Mouse (Mus musculus) CH12.LX (cell line): ENCODE results near the gene P4ha2. TPM values are rescaled to one million over a fixed set of nuclear protein-coding genes. Genes with fewer than 3 reads are reported as not detected.

Experiments
- DNase-seq: peaks from one replicate; pipeline ENCODE4 v3.0.0-alpha.2; 2013; ENCODE audit errors: extremely low read depth
- H3K27ac ChIP-seq: 2 replicates; pipeline ENCODE4 v1.5.1; 2012; ENCODE audit warnings: low read depth, mild to moderate bottlenecking, control low read depth, moderate library complexity; ENCODE audit not compliant: insufficient read depth
- H3K27me3 ChIP-seq: replicated peaks from 2 replicates; pipeline ENCODE3; 2012; ENCODE audit warnings: inconsistent platforms
- H3K36me3 ChIP-seq, 2 experiments: replicated peaks in 1 of 2; 2 replicates each; pipeline versions ENCODE3 to v1.6.1; 2012; ENCODE audit warnings: inconsistent platforms in 1 of 2, low read length in 1 of 2, mild to moderate bottlenecking in 1 of 2, mixed read lengths in 1 of 2, moderate library complexity in 1 of 2; ENCODE audit not compliant: control insufficient read depth in 1 of 2, insufficient read depth in 1 of 2
- H3K4me1 ChIP-seq, 2 experiments: 2 replicates each; pipeline ENCODE4 v1.6.1; 2012; ENCODE audit warnings: inconsistent platforms in 1 of 2, moderate library complexity in 1 of 2; ENCODE audit not compliant: insufficient read depth in 2 of 2, control insufficient read depth in 1 of 2
- H3K4me2 ChIP-seq: 2 replicates; pipeline ENCODE4 v1.6.1; 2012; ENCODE audit warnings: low read depth, mild to moderate bottlenecking, control low read depth; ENCODE audit not compliant: poor library complexity, insufficient read depth, severe bottlenecking
- H3K4me3 ChIP-seq, 3 experiments: fragments of 150-350 bp in 1 of 3; sonication (generic) in 1 of 3; replicated peaks in 1 of 3; 2 replicates each; pipeline versions ENCODE3 to v1.5.1; 2011 to 2012; ENCODE audit warnings: low read depth in 2 of 3, low read length in 2 of 3, mild to moderate bottlenecking in 2 of 3, moderate library complexity in 2 of 3, control low read depth in 1 of 3, improper control_type of control experiment in 1 of 3, inconsistent platforms in 1 of 3, mixed read lengths in 1 of 3; ENCODE audit not compliant: poor library complexity in 1 of 3
- H3K79me2 ChIP-seq: replicated peaks from 2 replicates; pipeline ENCODE4 v1.6.1; 2012; ENCODE audit warnings: mild to moderate bottlenecking, moderate library complexity; ENCODE audit not compliant: control insufficient read depth, poor library complexity, insufficient read depth, severe bottlenecking; ENCODE audit errors: extremely low read depth
- H3K9ac ChIP-seq: 2 replicates; pipeline ENCODE4 v1.6.1; 2012; ENCODE audit warnings: low read depth, mild to moderate bottlenecking, control low read depth, moderate library complexity; ENCODE audit not compliant: insufficient read depth
- H3K9me3 ChIP-seq: replicated peaks from 2 replicates; pipeline ENCODE3; 2012; ENCODE audit warnings: low read length, inconsistent platforms, mixed read lengths
- BHLHE40 ChIP-seq: IDR thresholded peaks from 2 replicates; pipeline ENCODE4 v1.6.1; 2011; ENCODE audit warnings: mild to moderate bottlenecking, low read depth, low read length, improper control_type of control experiment
- CHD1 ChIP-seq: IDR thresholded peaks from 2 replicates; pipeline ENCODE4 v1.6.1; 2012; ENCODE audit warnings: low read depth, low read length, improper control_type of control experiment, inconsistent platforms
- ELF1 ChIP-seq: IDR thresholded peaks from 2 replicates; pipeline ENCODE4 v1.6.1; 2014; ENCODE audit warnings: low read depth, mild to moderate bottlenecking, inconsistent platforms, low read length, improper control_type of control experiment
- GABPA ChIP-seq: IDR thresholded peaks from 2 replicates; pipeline ENCODE4 v1.6.1; 2012; ENCODE audit warnings: low read depth, low read length, improper control_type of control experiment, inconsistent platforms; ENCODE audit not compliant: insufficient replicate concordance
- HCFC1 ChIP-seq: IDR thresholded peaks from 2 replicates; pipeline ENCODE4 v1.6.1; 2012; ENCODE audit warnings: low read depth, mild to moderate bottlenecking, inconsistent platforms, low read length, improper control_type of control experiment
- JUN ChIP-seq: IDR thresholded peaks from 2 replicates; pipeline ENCODE4 v1.6.1; 2011; ENCODE audit warnings: low read depth, mild to moderate bottlenecking, low read length, improper control_type of control experiment, moderate library complexity; ENCODE audit not compliant: insufficient read depth
- JUND ChIP-seq: conservative IDR thresholded peaks from 2 replicates; pipeline ENCODE4 v1.6.1; 2011; ENCODE audit warnings: low read depth, low read length, improper control_type of control experiment
- MAFK ChIP-seq: IDR thresholded peaks from 2 replicates; pipeline ENCODE4 v1.6.1; 2011; ENCODE audit warnings: low read length, improper control_type of control experiment; ENCODE audit not compliant: insufficient replicate concordance
- MAZ ChIP-seq: IDR thresholded peaks from 2 replicates; pipeline ENCODE4 v1.6.1; 2012; ENCODE audit warnings: low read depth, mild to moderate bottlenecking, inconsistent platforms, low read length, improper control_type of control experiment, moderate library complexity
- MYC ChIP-seq: IDR thresholded peaks from 2 replicates; pipeline ENCODE4 v1.6.1; 2011; ENCODE audit warnings: low read depth, mild to moderate bottlenecking, improper control_type of control experiment, low read length
- NRF1 ChIP-seq: IDR thresholded peaks from 2 replicates; pipeline ENCODE4 v1.6.1; 2014; ENCODE audit warnings: low read depth, mild to moderate bottlenecking, inconsistent platforms, low read length, improper control_type of control experiment, moderate library complexity
- PAX5 ChIP-seq: IDR thresholded peaks from 2 replicates; pipeline ENCODE4 v1.6.1; 2012; ENCODE audit warnings: low read length, inconsistent platforms, mixed read lengths
- POLR2A ChIP-seq: IDR thresholded peaks from 2 replicates; pipeline ENCODE4 v1.6.1; 2011; ENCODE audit warnings: low read depth, mild to moderate bottlenecking, improper control_type of control experiment, low read length
- POLR2AphosphoS2 ChIP-seq: IDR thresholded peaks from 2 replicates; pipeline ENCODE4 v1.6.1; 2011; ENCODE audit warnings: low read depth, low read length, improper control_type of control experiment
- RAD21 ChIP-seq: IDR thresholded peaks from 2 replicates; pipeline ENCODE4 v1.6.1; 2011; ENCODE audit warnings: low read depth, mild to moderate bottlenecking, low read length, improper control_type of control experiment, moderate library complexity
- RCOR1 ChIP-seq: conservative IDR thresholded peaks from 2 replicates; pipeline ENCODE4 v1.6.1; 2012; ENCODE audit warnings: low read depth, mild to moderate bottlenecking, inconsistent platforms, low read length, improper control_type of control experiment
- SIN3A ChIP-seq: IDR thresholded peaks from 2 replicates; pipeline ENCODE4 v1.6.1; 2012; ENCODE audit warnings: low read length, improper control_type of control experiment, inconsistent platforms
- SMC3 ChIP-seq: IDR thresholded peaks from 2 replicates; pipeline ENCODE4 v1.6.1; 2011; ENCODE audit warnings: low read depth, low read length, improper control_type of control experiment
- UBTF ChIP-seq: IDR thresholded peaks from 2 replicates; pipeline ENCODE4 v1.6.1; 2012; ENCODE audit warnings: low read depth, mild to moderate bottlenecking, inconsistent platforms, low read length, improper control_type of control experiment, moderate library complexity
- ZC3H11A ChIP-seq: IDR thresholded peaks from 2 replicates; pipeline ENCODE4 v1.6.1; 2012; ENCODE audit warnings: low read depth, mild to moderate bottlenecking, inconsistent platforms, low read length, improper control_type of control experiment
- ZKSCAN1 ChIP-seq: IDR thresholded peaks from 2 replicates; pipeline ENCODE4 v1.6.1; 2012; ENCODE audit warnings: low read depth, inconsistent platforms, low read length, improper control_type of control experiment, borderline replicate concordance
- ZMIZ1 ChIP-seq: IDR thresholded peaks from 2 replicates; pipeline ENCODE4 v1.6.1; 2012; ENCODE audit warnings: low read depth, mild to moderate bottlenecking, inconsistent platforms, low read length, improper control_type of control experiment
- ZNF384 ChIP-seq: IDR thresholded peaks from 2 replicates; pipeline ENCODE4 v1.6.1; 2012; ENCODE audit warnings: low read depth, low read length, improper control_type of control experiment, inconsistent platforms
- dilution Hi-C: fragments of 300-500 bp; cut with MboI; formaldehyde crosslinking; loops from 2 replicates; pipeline ENCODE4 v1.14.3; 2020; ENCODE audit warnings: low sequenced_read_pairs; ENCODE audit not compliant: extremely low pct_unique_long_range_greater_than_20kb, extremely low pct_ligation_motif_present
- in situ Hi-C: fragments of 300-500 bp; cut with MboI; formaldehyde crosslinking; loops from 3 replicates; pipeline ENCODE4 v1.14.3; 2019; ENCODE audit warnings: low sequenced_read_pairs, low pct_ligation_motif_present, low pct_unique_long_range_greater_than_20kb, mixed read lengths
- polyA plus RNA-seq: library from polyadenylated mRNA; unstranded; fragments of >175 nt; gene quantifications from 2 replicates; pipeline ENCODE4 v1.2.1, GENCODE M21; 2012; ENCODE audit warnings: low read depth; ENCODE audit not compliant: insufficient read length
- total RNA-seq, 2 experiments: library from RNA; depleted of rRNA; stranded (reverse); fragments of 300-350 nt in 1 of 2; fragments of >200 nt in 1 of 2; gene quantifications; 2 replicates each; pipeline ENCODE4 v1.2.3; 2012 to 2014

Gene P4ha2
- total and polyA plus RNA-seq, 3 experiments = 3.6 to 10.0 (median 7.9) TPM

DNA sequence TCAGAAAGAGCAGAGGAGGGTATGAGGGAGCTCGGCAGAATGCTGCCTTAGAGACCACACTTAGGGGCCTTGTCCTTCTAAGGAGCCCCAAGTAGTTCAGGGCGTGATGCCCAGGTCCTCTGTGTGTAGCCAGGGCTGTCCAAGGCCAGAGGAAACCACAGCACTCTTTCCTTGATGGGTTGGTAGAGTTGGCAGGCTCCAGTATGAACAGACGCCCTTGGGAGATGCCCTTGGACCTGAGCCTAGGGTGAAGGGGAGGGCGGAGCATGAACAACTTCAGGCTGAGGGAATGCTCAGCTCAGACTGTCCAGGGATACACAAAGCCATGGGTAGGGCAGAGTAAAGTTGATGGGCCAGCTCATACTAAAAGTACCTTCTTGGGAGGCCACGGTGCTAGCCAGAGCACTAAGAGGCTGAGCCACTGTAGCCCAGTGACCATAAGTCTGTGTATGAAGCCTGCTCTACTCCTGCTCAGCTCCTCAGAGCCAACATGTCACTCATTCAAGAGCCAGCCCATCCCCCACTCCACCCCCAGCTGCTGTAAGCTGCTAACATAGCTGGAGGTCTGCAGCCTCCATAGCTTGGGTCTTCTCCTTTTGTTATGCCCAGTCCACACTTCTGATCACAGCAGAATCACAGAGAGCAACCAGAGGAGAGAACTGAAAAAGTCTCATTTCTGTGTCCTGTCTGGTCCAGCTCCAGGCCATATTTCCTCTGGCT lies 28.0 kb upstream of the P4ha2 start:
- H3K4me1 ChIP-seq = peaks cover 10 to 23% of the 10 kb centered on the region in 2 experiments
- in situ Hi-C loops = no loop called here
- dilution Hi-C loops = no loop called here
- no peaks in the 10 kb centered on the region for H3K36me3 ChIP-seq
- H3K9ac ChIP-seq = no peak overlapping the region
- no peak for DNase-seq
- no peak overlapping the region for H3K4me3 ChIP-seq
- no peaks in the 10 kb centered on the region for H3K79me2 ChIP-seq
- no peak for TF ChIP-seq HCFC1
- TF ChIP-seq ZMIZ1 = no peak
- no peak for TF ChIP-seq GABPA
- no peak for TF ChIP-seq UBTF
- TF ChIP-seq RAD21 = no peak
- no peak for TF ChIP-seq PAX5
- TF ChIP-seq JUND = no peak
- TF ChIP-seq RCOR1 = no peak
- TF ChIP-seq ELF1 = no peak
- no peak for TF ChIP-seq MYC
- no peak for TF ChIP-seq ZC3H11A
- peaks cover 3% of the 10 kb centered on the region for H3K9me3 ChIP-seq
- H3K4me2 ChIP-seq = no peak overlapping the region
- no peak overlapping the region for H3K27ac ChIP-seq
- peaks cover 2% of the 10 kb centered on the region for H3K27me3 ChIP-seq

- peaks cover 8% of the 10 kb centered on the region for H3K27me3 ChIP-seq
- dilution Hi-C loops = no loop called here
These were observed 26.6 kb upstream of the P4ha2 start for GRCm38 (mm10) chr11:54073291-54073690.

More at GRCm38 (mm10) chr11:54073291-54073690, 26.6 kb upstream of the P4ha2 start:
- Histone ChIP-seq H3K4me3 (no peak overlapping the region), H3K9me3 (peaks cover 3% of the 10 kb centered on the region), H3K4me2 (no peak overlapping the region), H3K9ac (no peak overlapping the region), H3K4me1 (peaks cover 10 to 18% of the 10 kb centered on the region in 2 experiments), H3K36me3 (no peaks in the 10 kb centered on the region), H3K27ac (no peak overlapping the region), H3K79me2 (no peaks in the 10 kb centered on the region)
- TF ChIP-seq MAFK (no peak), POLR2A (no peak), ZKSCAN1 (no peak), PAX5 (no peak), BHLHE40 (no peak), ELF1 (no peak), JUN (no peak), MAZ (no peak), CHD1 (no peak), RAD21 (no peak), NRF1 (no peak), SMC3 (no peak), ZNF384 (no peak), SIN3A (no peak), POLR2AphosphoS2 (no peak)
- DNase-seq = no peak
- in situ Hi-C loops = no loop called here
